Mouse (Mus musculus) frontal cortex, adult (tissue): ENCODE measurements at regions not wholly inside any gene's neighbourhood (a gene's known extent, or its start where the extent isn't known, plus 50 kb on each side); places are given as distances from the start of the nearest gene placed in this dataset.

ENCODE experiments used
- ATAC-seq: cut with Nextera tagmentation; 2 replicates; pipeline ENCODE4 v1.9.2; 2017; ENCODE audit warnings: mild to moderate bottlenecking, moderate library complexity, mixed read lengths; ENCODE audit not compliant: low TSS enrichment

DNA sequence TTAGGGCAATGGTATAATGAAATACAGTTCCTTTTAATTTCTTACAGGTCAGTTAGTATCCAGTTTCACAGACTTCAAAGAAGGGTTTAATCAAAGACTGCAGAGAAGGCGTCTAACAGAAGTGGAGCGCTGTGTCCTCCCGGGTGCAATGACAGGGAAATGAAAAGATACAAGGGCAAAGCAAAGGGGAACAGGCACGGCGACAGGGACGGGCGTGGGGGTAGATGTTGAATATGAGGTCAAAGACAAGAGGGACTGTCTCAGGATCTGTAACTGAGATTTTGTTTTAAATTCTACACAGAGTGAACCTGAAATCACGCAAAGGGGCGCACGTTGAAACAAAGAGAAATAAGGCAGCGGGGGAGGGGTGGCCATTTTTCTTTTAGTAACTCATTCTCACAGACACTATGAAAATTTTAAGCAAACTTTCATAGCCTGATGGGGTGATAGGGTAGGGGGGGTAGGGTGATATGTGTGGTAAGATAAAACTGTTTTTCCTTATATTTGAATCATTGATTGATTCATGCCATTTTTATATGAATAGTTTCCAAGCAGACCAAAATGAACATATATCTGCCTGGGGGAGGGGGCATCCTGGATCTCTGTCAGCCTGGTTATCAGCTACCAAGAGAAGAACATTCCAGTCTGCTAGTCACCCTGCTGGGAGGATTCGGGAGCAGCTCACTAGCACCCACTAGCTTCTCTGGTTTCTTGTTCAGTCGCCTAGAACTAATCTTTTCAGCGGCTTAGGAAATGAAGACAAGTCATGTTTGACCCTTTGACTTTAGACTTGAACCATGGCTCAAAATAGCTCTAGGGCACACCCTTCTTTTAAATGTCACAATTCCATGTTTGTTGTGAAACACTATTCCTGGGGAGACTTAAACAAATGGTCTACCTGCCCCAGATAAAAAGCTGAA, 139.1 kb upstream of the Map3k7 start:
- ATAC-seq: no peak

DNA sequence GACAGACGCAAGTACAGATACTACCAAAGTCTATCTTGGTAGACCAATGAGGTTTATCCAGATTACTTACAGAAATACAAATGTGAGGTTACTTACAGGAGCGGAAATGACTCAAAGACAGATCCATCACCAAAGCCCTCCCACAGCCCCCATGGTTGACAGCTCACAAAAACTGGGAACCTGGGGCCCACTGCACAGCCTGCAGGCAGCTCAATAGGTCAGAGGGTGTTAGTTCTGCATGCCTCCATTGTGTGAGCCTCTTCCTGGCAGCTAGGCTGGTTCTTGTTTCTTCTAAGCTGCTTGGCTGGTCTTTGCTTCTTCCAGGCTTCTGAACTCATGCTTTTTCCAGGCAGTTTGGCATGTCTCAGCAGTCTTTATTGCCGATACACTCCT, 138.5 kb upstream of the Map3k7 start:
- ATAC-seq: no peak

DNA sequence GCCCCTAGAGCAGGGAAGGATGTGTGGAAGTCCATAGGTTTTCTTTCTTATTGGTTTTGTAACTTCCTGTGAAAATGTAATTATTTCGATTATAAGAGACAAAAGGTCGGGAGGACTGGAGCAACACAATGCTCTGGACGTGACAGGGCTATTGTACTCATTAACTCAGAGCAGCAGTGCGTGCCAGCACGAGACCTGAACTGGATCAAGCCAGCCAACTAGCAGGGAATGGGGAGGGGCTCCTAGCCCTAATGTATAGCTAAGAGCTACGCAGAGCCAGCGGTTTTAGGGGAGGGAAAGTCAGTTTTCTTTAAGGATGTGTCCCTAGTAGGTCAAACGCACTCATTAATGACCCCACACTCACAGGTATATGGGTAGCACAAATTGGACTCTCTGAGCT, 137.2 kb upstream of the Map3k7 start:
- ATAC-seq: no peak

DNA sequence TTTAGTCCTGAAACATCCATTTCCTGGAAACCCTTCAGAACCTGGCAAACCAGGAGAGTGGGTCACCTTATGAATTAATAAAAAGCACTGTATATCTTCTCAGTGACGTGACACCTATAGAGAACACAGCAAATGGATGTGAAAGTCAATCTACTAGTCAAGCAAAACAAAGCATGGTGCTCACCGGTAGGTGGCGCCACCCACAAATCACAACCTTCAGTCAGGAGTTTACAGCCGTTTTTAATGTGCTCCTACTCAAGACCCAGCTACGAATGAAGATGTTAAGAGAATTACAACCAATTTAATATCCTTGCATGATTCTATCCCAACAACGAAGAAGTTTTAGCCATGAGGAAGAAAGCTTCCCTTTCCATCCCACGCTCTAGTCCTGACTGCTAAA, 136.6 kb upstream of the Map3k7 start:
- no peak for ATAC-seq

DNA sequence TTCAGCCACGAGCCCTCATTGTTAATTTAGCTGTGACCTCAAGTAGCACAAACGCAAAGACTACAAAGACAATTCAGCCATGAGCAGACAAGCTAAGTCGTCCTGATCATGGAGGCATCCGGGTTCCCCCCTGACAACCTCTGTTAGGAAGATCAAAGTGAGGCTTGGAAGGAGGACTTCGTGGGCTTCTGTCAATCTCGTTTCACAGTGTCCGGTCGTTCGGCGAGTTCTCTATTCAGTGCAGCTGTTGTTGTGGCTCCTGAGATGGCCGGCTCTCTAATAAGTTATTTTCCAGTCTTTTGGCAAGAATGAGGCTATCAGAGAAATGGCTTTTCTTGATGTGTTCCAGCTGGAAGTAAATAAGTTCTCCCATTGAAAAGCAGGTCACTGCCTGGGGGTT, 133.7 kb upstream of the Map3k7 start:
- no peak for ATAC-seq

DNA sequence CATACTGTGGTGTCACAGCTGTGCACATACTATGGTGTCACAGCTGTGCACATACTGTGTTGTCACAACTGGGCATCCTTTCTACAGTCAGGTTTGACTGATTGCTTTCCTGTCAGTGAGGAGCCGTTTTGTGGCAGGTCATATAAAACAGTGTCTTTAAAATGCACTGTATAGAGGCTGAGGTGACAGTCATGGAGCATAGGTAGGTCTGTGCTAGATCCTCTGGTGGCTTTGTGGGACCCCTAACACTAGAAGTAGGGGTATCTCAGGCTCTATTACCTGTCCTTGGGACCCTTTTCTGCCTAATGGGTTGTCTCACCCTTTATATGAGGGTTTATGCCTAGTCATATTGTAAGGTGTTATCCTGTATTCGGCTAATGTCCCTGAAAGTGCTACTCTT, 132.4 kb upstream of the Map3k7 start:
- no peak for ATAC-seq

DNA sequence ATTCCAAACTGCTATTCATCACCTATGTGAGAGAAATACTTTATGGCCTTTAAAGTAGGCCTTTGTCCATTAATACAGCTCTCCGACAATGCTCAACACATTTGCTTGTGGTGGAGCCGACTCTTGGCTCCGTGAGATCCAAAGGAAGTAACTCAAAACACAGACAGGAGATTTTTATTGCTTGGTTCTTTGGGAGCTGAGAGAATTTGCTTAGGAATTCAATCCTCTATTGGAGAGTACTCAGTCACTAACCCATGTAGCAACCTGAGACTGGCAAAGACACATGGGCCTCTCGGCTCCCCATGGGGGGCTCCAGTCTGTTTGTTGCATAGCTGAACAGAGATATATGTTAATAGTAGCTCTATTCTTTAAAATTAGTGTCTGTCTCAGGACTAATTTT, 130.1 kb upstream of the Map3k7 start:
- no peak for ATAC-seq

DNA sequence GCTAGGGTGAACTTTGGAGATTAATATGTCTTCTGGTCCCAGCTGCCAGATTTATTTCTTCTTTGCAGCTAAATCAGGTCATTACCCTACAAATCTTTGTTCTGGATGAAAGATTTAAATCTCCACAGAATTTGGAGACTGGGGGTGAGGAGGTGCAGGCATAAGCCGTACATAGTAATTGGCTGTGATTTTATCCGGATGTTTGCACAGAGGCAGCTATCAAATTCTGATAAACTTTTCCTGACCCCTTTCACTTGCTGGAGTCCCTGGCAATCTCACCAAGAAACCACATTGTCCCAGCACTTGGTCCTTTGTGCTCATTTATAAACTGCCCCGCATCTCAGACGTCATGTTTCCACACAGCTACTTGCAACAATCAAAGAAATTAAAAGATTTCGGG, 128.8 kb upstream of the Map3k7 start:
- no peak for ATAC-seq

DNA sequence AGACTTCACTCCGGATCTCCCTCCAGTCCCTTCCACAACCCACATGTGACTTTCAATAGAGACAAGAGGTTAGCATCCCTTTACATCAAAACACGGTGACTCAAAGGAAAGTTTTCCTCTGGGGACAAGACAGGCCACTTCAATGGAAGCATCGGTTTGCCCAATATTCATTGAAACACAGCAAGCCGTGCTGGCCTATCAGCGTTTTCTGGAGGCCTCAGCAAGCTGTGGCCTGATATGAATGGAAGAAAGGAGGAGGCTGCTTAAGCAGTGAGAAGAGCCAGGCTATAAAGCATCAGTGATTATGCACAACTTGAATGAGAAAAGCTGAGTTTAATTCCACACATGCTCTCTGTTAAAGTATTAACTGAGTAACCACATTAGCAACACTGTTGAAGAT, 125.3 kb upstream of the Map3k7 start:
- ATAC-seq: no peak

DNA sequence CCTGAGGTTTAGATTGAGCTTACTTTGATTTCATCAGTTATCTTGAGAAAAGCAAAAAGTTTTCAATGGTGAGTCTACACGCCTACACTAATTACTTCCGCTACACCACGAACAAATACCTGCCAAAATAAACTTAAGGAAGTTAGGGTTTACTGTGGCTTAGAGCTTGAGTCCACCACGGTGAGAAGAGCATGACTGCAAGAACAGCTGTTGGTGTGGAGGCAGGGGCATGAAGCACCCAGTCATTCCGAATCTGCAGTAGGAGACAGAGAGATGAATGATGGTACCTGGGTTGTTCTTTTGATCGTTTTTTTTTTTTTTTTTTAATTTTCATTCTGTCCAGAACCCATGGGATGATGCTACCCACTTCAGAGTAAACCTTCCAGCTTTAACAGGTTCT, 114.1 kb upstream of the Map3k7 start:
- ATAC-seq: no peak

DNA sequence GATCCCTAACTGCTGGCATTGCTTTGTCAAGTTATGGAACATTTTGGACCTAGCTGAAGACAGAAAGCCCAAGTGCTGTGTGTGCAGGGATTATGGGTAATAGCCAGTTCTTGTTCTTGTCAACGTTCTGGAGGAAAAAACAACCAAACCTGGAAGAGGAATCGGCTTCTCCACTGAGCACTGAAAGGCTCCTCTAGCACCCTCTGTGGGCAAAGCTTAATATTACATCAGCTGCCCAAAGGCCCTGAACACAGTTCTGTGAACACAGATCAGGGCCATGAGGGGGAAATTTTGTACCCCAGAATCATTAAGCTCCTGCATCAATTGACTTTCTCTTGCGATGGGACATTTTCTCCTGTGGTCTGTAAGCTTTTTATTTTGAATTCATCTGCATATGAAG, 112.9 kb upstream of the Map3k7 start:
- ATAC-seq: peak; percentile 83

DNA sequence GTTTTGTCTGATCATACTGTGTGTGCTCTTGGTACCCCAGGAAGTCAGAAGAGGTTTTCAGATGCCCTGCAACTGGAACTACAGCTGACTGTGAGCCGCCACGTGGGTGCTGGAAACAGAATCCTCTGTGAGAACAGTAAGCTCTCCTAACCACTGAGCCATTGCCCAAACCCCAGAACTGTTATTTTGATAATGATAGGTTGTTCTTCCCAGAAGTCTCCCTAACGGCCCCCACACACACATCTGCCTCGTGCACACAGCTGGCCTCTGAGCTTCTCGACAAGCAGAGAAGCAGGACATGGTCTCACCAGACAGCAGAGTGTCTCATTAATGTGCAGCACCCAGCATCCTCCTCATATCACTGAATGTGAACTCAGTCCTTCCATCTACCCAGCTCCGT, 110.0 kb upstream of the Map3k7 start:
- no peak for ATAC-seq

DNA sequence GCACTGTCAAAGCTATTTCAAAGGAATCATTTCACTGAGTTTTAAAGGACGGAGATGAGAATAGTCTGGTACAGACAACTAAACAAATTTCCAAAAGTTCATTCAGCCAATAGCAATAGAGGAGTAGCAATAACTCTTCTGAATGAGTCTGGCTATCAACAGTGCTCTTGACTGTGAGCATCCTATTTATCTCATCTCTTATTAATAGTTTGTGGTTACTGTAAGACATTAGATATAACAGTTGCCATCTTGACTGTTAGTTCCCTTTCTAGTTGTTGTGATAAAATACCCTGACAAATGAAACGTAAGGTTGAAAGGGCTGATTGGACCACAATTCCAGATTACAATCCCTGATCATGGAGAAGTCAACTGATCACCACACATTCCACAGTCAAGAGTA, 103.5 kb upstream of the Map3k7 start:
- ATAC-seq: no peak

DNA sequence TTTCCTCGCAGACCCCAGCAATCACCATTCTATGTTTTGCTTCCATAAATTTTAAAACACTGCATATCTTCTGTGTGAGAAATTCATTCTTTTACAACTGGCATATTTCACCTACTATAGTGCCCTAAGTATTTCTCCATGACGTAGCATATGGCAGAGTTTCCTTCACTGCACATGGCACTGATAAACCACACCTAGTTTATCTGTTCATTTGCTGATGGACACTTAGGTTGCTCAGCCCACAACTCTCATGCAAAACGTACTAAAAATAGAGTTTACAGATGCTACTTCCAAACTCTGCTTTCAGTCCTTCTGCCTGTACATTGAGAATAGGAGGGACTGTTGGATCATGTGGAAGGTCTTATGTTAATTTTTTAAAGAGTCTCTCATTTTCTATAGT, 102.7 kb upstream of the Map3k7 start:
- ATAC-seq: no peak

DNA sequence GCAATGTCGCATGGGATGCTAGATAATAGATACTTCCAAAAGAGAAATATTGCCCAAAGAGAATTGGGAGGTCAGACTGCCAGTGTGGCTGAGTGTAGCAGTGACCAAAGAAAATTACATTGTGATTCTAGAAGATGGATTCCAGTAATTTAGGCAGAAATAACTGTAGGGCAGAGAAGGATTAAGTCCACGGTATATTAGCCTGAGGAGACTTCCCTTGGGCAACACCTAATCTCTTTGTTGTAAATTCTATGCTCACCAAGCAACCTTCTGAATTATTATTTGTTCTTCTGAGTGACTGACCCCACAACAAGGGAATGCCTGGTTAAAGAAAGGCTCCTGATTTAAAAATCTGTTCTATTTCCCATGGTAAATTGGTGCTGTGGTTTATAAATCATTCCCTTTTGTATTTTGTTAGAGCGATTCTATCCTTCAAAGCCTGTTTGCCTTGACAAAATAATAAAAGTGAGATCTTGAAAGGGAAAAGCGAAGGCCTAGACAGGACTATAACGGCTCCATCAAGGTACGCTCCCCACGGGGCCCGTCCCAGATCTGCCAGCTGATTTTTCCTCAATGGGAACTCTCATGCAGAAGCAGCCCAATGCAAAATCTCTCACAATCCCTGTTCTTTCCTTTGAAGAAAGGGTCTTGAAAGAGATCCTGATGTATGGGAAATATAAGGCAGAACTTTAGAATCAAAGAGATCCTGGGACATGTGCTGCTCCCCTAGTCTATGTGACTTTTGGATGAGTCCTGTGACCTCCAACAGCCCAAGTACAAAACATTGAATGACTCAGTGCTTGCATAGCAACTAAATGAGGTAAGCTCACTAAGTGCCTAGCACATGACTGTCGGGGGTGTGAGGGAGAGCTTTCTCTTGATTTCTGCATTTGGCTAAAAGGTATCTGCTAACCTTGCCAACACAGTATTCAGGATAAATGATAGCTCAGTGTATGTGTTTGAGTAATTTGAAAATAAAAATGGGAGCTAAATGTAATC, 90.6 kb upstream of the Map3k7 start:
- ATAC-seq: no peak

DNA sequence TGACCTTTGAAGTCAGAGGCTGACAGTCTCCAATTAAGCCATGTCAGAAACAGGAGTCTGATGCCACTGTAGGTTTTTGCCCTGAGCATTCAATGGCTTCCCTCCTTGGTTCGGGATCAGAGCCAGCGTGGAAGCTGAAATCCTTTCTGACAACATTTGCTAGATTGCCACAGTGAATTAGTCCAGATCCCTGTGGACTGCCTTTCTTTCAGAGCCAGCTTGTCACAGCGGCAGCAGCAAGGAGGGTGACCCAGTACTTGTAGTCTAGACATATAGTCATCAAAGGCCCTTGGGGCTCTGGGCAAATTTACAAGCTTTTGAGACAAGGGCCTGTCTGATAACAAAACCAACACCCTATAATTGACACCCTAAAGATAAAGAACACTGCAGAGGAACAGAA, 86.5 kb upstream of the Map3k7 start:
- no peak for ATAC-seq

DNA sequence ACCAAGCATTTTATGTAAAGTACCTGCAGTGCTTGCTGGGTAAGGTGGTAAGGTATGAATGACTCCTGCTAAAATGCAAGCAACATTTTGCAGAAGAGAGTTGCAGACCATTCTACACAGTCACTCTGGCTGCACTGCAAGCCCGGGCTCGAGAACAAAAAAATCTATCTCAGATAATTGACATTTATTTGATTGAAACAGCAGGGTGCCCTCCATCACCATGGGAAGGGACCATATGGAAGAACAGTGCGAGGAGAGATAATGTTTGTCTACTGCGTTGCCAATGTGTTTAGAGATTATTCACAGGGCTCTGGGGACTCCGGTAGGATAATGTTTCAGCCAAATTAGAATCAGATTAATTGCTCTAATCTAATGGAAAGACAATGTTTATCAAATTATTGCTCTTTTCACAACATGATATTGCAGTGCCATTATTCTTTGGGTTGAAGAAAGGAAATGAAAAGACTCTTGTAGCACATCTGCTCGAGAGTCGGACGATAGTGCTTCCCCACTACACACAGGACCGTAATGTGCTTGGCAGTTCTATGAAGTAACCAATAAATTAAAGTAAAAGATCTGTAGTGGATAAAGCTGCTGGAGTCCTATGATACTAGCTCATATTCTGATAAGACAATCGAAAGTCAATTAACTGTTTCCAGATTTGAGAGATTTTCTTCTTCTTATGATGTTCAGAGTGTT, 85.3 kb upstream of the Map3k7 start:
- ATAC-seq: peak; percentile 52

DNA sequence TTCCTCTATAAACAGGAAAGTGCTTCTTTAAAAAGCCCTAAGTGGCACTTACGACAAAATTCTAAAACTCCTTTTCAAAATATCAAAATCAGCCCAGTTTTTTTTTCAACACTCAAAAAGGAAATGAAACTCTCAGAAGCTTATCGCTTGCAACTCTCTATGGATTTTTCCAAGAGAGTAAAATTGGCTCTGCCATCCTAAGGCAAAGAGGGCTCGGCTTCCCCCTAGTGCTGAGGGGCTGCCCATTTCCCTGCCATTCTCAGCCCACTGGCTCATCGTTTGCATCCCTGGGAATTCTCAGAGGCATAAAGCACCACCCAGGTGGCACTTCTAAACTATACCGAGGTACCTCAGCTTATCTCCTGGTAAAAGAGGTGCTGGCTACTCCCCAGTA, 84.7 kb upstream of the Map3k7 start:
- peak; percentile 47; the same call in 1 of the 2 replicates for ATAC-seq

DNA sequence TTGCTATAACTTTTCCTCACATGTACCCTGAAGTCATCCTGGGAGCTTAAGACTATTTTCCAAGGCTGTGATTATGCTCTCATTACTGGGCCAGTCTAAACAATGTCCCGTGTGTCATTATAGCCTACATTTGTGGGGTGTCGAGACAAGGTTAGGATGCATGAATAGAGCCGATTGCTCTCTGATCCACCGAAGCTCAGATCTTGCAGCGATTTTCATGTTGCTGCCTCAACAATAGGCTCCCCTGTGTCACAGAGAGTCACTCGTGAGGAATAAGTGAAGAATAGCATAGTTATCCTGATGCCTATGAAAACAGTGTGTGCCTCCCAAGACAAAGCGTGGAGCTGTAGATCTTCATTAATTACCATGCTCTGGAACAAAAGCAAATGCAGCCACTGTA, 83.7 kb upstream of the Map3k7 start:
- peak; percentile 41; the same call in 1 of the 2 replicates for ATAC-seq

DNA sequence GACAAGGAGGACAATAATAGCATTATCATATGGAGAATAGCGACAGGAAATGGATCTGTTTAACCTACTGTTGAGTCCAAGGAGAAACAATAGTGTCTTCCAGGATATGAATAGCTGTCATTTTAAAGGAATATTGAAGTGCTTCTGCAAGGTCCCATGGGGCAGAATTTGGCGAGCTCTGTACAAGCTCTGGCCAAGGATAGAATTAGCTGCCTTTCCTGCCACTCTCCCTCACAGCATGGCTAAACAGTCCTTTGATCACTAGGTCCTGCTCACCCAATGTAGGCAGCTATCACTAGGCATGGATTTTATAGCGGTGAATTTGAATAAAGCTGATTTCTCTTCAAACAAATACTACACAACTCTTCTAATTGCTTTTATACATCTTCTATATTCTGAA, 74.2 kb upstream of the Map3k7 start:
- no peak for ATAC-seq

DNA sequence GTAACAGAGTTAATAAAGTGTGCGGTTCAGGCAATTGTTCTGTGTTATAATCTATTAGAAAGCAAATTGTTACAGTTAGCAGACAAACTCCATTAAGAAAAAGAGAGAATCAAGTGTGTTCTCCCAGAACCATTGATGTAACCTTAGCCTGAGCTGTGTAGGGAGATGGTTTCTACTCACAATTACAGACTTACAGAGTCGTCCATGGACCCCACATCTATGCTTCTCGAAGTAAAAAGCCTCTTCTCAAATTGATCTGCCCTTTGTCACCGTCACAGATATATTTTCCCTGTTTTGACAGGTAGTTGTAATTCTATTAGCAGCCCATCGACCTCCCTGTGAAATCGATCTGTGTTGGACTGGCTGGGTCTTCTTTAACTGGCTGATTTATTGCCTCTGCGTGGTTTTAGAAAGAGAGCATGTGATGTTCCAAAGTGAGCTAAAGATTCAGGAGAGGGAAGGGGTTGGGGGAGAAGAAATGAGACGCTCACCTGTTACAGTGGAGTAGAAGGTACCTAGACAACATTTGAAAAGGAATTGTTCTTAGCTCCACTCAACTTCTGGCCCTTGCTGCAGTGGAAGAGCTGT, 54.7 kb upstream of the Map3k7 start:
- no peak for ATAC-seq
